In genomic region chr4:35560004-35560403, GRCm38 (mm10) we compare ENCODE assay signal across 26 mouse cellular contexts.
"Had no signal": no experiment of that assay in that cellular context is flagged by ENCODE, and none has a peak within 500 bp of the region (broad histone marks: within the 10 kb centered on the region; RNA-seq: fewer than 3 reads in every experiment).

No protein-coding gene starts in this region.

- H3K4me1 ChIP-seq: embryonic facial prominence, embryonic 10.5 days; embryonic facial prominence, embryonic 12.5 days; embryonic facial prominence, embryonic 13.5 days; embryonic facial prominence, embryonic 15.5 days; forebrain, embryonic 12.5 days; forebrain, embryonic 13.5 days; forebrain, embryonic 15.5 days; heart, embryonic 10.5 days had no signal

- H3K9me3 ChIP-seq: embryonic facial prominence, embryonic 10.5 days; embryonic facial prominence, embryonic 12.5 days; embryonic facial prominence, embryonic 13.5 days; embryonic facial prominence, embryonic 15.5 days; forebrain, embryonic 10.5 days; forebrain, embryonic 12.5 days; forebrain, embryonic 13.5 days; forebrain, embryonic 15.5 days; heart, embryonic 10.5 days had no signal

- H3K36me3 ChIP-seq: embryonic facial prominence, embryonic 10.5 days; embryonic facial prominence, embryonic 12.5 days; embryonic facial prominence, embryonic 13.5 days; embryonic facial prominence, embryonic 15.5 days; forebrain, embryonic 10.5 days; forebrain, embryonic 12.5 days; forebrain, embryonic 15.5 days; heart, embryonic 10.5 days had no signal

- ATAC-seq: forebrain, embryonic 13.5 days; forebrain, embryonic 14.5 days; forebrain, embryonic 15.5 days; forebrain, embryonic 16.5 days; forebrain, postnatal 0 days had no signal

- H3K27ac ChIP-seq: embryonic facial prominence, embryonic 10.5 days; embryonic facial prominence, embryonic 12.5 days; embryonic facial prominence, embryonic 13.5 days; embryonic facial prominence, embryonic 15.5 days; forebrain, embryonic 10.5 days; forebrain, embryonic 12.5 days; forebrain, embryonic 13.5 days; forebrain, embryonic 15.5 days; gastrocnemius, adult 2 months; heart, adult 2 months; heart, embryonic 10.5 days had no signal

- H3K4me3 ChIP-seq: embryonic facial prominence, embryonic 10.5 days; embryonic facial prominence, embryonic 12.5 days; embryonic facial prominence, embryonic 13.5 days; embryonic facial prominence, embryonic 15.5 days; erythroblast, embryonic 14.5 days; forebrain, embryonic 10.5 days; forebrain, embryonic 12.5 days; forebrain, embryonic 13.5 days; forebrain, embryonic 15.5 days; gastrocnemius, adult 2 months; heart, adult 2 months; heart, embryonic 10.5 days had no signal

- H3K9ac ChIP-seq: embryonic facial prominence, embryonic 12.5 days; embryonic facial prominence, embryonic 13.5 days; embryonic facial prominence, embryonic 15.5 days; forebrain, embryonic 12.5 days; forebrain, embryonic 13.5 days; forebrain, embryonic 15.5 days; forebrain, postnatal 0 days had no signal

- H3K27me3 ChIP-seq: embryonic facial prominence, embryonic 12.5 days; embryonic facial prominence, embryonic 13.5 days; embryonic facial prominence, embryonic 15.5 days; forebrain, embryonic 12.5 days; forebrain, embryonic 13.5 days; forebrain, embryonic 15.5 days had no signal

- DNase-seq: cerebellum, adult 9-10 months; cerebellum, adult 9-11 months; cerebellum, postnatal 10 days; cerebellum, postnatal 14 days; cerebellum, postnatal 25 days; cerebellum, postnatal 36 days; embryo, embryonic 11 days; forebrain, postnatal 0 days; gastrocnemius, adult 2 months; gastrocnemius, postnatal 10 days; gastrocnemius, postnatal 14 days; gastrocnemius, postnatal 25 days; gastrocnemius, postnatal 36 days; heart, adult 2 months had no signal
